Mouse (Mus musculus) inflammation-experienced regulatory T-cells, adult 16 weeks (primary cell): Measurements from ENCODE around the gene Qprt. TPM values are rescaled to one million over a fixed set of nuclear protein-coding genes. Genes with fewer than 3 reads are reported as not detected.

Experiments used
- polyA plus RNA-seq: library from polyadenylated mRNA; unstranded; fragments of 100-300 nt; shearing (Covaris generic); gene quantifications from one replicate; pipeline ENCODE4 v1.2.1, GENCODE M21; 2017

The Qprt gene
- 19.6 TPM for polyA plus RNA-seq

GRCm38 (mm10) chr7:127121911-127122270, at the start of gene Qprt:
TSS of gene Qprt (minus strand) at chr7:127122226.

DNA sequence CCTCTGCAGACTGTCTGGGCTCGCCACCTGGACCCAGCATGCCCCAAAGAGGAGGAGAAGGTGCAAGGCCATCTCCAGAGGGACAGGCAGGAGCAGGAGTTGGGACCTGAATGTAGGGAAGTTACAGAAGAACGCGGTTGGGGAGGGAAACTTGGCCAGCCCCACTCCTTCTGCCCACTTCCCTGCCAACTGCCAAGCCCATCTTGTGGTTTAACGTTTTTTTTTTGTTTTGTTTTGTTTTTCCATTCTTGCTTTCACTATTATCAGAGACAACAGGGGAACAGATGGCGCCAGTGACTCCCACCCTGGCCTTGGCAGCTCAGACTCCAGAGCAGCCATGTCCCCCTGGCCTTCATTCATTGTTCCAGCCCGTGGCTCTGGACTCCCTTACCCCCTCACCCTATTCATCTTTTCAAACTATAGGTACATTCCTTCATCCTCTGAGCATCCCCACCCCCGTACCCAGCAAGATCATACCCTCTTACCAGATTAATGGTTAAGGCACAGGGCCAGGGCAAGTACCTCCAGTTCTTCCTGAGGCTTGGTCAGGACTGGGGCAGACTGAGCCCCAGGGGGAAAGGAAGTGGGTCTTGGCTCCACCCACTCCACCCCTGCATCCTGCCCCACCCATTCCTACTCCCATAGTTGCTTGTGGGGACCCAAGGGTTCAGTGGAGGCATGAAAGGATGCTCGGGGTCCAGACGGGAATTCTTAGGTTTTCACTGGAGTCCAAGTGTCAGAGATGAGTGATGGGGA, 15.4 kb upstream of the Qprt start, which contains the start of gene Spn:
Gene Spn, minus strand, starts transcription at position 562 of the 756 bp plus-strand sequence.

DNA sequence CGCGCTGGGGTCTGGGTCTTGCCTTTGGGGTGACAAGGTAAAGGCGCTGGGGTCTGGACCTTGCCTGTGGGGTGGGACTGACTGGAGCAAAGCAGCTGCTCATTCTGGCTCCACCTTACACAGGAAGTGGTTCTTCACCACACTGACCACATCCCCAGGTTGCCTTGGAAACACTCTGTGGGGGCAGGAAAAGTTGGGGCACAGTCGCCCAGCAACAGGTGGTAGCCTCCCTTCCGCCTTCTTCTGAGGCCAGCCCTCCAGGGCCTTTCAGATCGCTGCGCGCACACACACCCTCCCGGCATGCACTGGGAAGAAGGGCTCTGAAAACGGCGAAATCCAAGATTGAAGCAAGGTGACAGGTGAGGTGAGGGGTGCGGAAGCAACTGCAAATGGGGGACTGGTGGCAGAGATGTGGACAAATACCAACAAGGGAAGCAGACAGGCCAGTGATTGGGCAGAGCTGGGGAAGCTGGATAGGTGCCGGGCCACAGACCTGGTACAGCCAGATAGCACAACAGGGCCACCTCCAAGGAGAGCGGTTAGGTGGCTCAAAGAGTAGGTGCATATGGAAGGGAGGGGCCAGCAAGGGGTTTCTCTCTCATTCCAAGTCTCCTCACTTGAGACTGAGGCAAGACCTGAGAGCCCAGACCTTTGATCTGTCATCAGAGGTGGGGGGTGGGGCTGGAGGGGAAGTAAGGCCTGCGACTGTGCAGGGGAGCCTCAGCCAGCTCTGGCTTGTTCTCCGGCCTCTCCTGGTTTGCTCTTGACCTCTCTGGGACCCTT, 30.7 kb downstream of the Qprt start, which contains the start of gene AI467606:
Gene AI467606, plus strand, starts transcription at position 246 of the 783 bp plus-strand sequence.

DNA sequence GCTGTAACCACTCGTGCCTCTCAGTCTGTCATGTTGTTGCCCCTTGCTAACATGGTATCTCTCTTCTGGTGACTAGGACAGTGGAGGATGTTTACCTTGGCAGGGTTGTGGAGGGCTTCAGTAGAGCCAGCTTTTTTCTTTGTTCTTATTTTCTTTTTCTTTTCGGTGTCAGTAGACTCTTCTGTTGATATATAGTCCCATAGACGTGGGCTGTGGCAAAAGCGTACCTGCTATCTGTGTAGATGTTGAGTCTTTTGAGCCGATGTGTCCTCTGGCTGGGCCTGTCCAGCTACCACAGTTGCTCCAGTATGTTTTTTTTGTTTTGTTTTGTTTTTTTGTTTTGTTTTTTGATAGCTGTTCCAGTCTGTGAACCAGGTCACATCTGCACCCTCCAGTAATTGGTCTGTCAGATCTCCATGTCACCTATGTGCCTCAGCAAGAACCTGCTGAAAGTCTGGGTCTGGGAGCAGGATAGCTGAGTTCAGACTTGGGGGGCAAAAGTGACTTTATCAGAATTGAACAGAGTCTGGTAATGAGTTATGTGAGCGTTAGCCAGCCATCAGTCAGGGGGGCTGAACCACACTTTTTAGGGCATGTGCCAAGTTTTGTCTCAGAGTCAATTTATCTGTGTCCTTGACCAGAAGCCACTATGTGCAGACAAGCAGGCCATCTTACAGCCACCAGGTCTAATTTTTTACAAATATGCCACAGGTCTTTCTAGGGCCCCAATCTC, 34.6 kb downstream of the Qprt start, which contains the start of gene Zg16:
Gene Zg16, minus strand, starts transcription at position 51 of the 733 bp plus-strand sequence.

Other genes with a start within 250 kb of the Qprt start
- gene Taok2, start 237.5 kb downstream of the Qprt start, polyA plus RNA-seq = 71.5 TPM
- 50.5 TPM for gene Tmem219, start 199.3 kb downstream of the Qprt start, polyA plus RNA-seq
- gene Kctd13, start 193.3 kb downstream of the Qprt start, polyA plus RNA-seq = 12.3 TPM
- gene Asphd1, start 172.6 kb downstream of the Qprt start, polyA plus RNA-seq = not detected
- 0.65 TPM for gene Sez6l2, start 171.7 kb downstream of the Qprt start, polyA plus RNA-seq
- gene Cdipt, start 146.3 kb downstream of the Qprt start, polyA plus RNA-seq = 358 TPM
- gene Cdiptos, start 146.1 kb downstream of the Qprt start, polyA plus RNA-seq = 3.1 TPM
- gene Mvp, start 107.6 kb downstream of the Qprt start, polyA plus RNA-seq = 61.2 TPM
- gene Pagr1b, start 105.7 kb downstream of the Qprt start, polyA plus RNA-seq = 1.2 TPM
- gene Pagr1a, start 104.9 kb downstream of the Qprt start, polyA plus RNA-seq = 166 TPM
- 47.3 TPM for gene Gm42742, start 101.1 kb downstream of the Qprt start, polyA plus RNA-seq
- gene Prrt2, start 101.0 kb downstream of the Qprt start, polyA plus RNA-seq = 27.4 TPM
- 27.5 TPM for gene Maz, start 95.2 kb downstream of the Qprt start, polyA plus RNA-seq
- gene Kif22, start 79.8 kb downstream of the Qprt start, polyA plus RNA-seq = 16.5 TPM
- not detected for gene Zg16, start 34.9 kb downstream of the Qprt start, polyA plus RNA-seq
- 449 TPM for gene AI467606, start 30.9 kb downstream of the Qprt start, polyA plus RNA-seq
- gene Spn, start 15.6 kb upstream of the Qprt start, polyA plus RNA-seq = 78.6 TPM
- 89.7 TPM for gene Cd2bp2, start 73.8 kb upstream of the Qprt start, polyA plus RNA-seq
- 11.7 TPM for gene Tbc1d10b, start 86.2 kb upstream of the Qprt start, polyA plus RNA-seq
- 18.9 TPM for gene Mylpf, start 86.7 kb upstream of the Qprt start, polyA plus RNA-seq
- 26.7 TPM for gene Zfp553, start 110.8 kb upstream of the Qprt start, polyA plus RNA-seq
- gene Sept1, start 110.9 kb upstream of the Qprt start, polyA plus RNA-seq = 480 TPM
- gene Zfp771, start 122.0 kb upstream of the Qprt start, polyA plus RNA-seq = 1.8 TPM
- 36.1 TPM for gene Dctpp1, start 138.5 kb upstream of the Qprt start, polyA plus RNA-seq
- 31.6 TPM for gene Sephs2, start 151.8 kb upstream of the Qprt start, polyA plus RNA-seq
- gene Itgal, start 174.0 kb upstream of the Qprt start, polyA plus RNA-seq = 462 TPM
- gene Zfp768, start 223.4 kb upstream of the Qprt start, polyA plus RNA-seq = 0.49 TPM